Mouse (Mus musculus): ENCODE measurements at regions not wholly inside any gene's neighbourhood (a gene's known extent, or its start where the extent isn't known, plus 50 kb on each side); places are given as distances from the start of the nearest gene placed in this dataset.

DNA sequence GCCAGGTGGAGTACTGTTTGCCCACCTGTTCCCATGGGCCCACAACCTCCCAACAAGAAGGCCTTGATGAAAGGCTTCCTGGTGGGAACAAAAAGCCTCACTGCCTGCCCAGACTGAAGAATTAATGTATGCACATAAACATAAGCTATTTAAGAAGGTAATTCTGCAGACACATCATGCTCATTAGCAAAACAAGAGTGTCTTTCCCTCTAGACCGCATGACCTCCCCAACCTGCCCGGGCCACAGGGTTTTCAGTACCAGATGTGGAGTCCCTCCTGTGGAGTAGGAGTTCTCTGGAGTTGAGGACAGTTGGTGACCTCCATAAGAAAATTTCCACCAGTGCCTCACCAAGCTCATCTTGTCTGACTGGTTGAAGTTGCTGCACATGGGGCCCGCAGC, 137.0 kb downstream of the Sox2 start:
- TF ChIP-seq CTCF (IDR thresholded peaks at IDR 0.05; ENCODE audit: low read depth, low read length) (no peak), TAL1 (conservative IDR thresholded peaks at IDR 0.05; ENCODE audit: low read depth, low read length) (no peak), POLR2AphosphoS5 (IDR thresholded peaks at IDR 0.05; ENCODE audit: insufficient replicate concordance, low read depth, low read length) (no peak), GATA1 (IDR thresholded peaks at IDR 0.05; ENCODE audit: borderline replicate concordance, low read length) (no peak), GATA2 (IDR thresholded peaks at IDR 0.05; ENCODE audit: borderline replicate concordance, low read depth, low read length) (no peak)

Measured in G1E (cell line).